Mouse (Mus musculus): ENCODE measurements at regions not wholly inside any gene's neighbourhood (a gene's known extent, or its start where the extent isn't known, plus 50 kb on each side); places are given as distances from the start of the nearest gene placed in this dataset.

DNA sequence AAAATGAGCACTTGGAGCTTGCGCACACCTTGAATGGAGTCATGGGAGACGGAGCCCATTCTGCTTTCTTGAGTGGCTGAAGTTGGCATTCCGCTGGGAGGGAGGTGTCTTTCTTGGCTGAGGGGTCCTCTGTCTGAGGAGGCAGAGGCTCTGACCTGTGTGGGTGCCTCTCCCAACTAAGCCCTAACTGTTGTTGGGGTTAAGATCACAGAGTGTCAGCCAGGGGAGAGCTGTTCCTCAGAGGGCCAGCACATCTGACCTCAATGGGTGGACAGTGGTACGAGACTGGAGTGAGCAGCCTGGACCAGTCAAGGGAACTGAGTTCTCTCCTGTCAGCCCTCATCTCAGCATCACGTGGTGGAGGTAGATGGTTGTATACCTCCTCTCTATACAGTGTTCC, 134.7 kb upstream of the Hdac4 start:
- no peak for TF ChIP-seq POLR2A (IDR thresholded peaks at IDR 0.05; ENCODE audit: insufficient read depth, low read depth, low read length)
- TF ChIP-seq CTCF (IDR thresholded peaks at IDR 0.05; ENCODE audit: insufficient read depth, low read depth, low read length): no peak

Measured in olfactory bulb, adult 2 months (tissue).